Comparison of ENCODE assay signal across 11 mouse cellular contexts in the genomic region with DNA sequence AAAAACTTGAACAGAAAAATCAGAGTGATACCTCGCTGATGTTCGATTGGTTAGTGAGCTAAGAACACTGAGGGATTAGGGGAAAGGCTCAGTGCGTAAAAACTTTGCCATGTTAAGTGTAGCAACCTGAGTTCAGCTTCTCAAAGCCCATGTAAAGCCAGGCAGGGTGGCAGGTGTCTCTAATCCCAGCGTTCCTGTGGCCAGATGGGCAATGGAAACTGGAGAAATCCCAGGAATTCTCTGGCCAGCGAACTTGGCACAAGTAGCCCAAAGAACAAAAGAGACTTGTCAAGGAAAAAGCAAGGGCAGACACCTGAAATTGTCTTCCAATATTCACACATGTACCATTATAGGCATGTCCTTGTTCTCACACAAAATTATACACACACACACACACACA.
"Had no signal": no experiment of that assay in that cellular context is flagged by ENCODE, and none has a peak within 500 bp of the region (broad histone marks: within the 10 kb centered on the region; RNA-seq: fewer than 3 reads in every experiment).

No protein-coding gene starts in this region.

- H3K9me3 ChIP-seq: limb, embryonic 12.5 days; neural tube, embryonic 15.5 days had no signal

- DNase-seq: kidney, postnatal 25 days; liver; lung, adult 18-20 months; lung, postnatal 36 days; midbrain, embryonic 14.5 days had no signal

- H3K27me3 ChIP-seq: limb, embryonic 12.5 days; neural tube, embryonic 15.5 days had no signal

- ATAC-seq: lung, postnatal 0 days had no signal

- H3K4me1 ChIP-seq: limb, embryonic 12.5 days; neural tube, embryonic 15.5 days had no signal

- H3K4me2 ChIP-seq: limb, embryonic 12.5 days; neural tube, embryonic 15.5 days had no signal

- H3K4me3 ChIP-seq: limb, embryonic 12.5 days; myocyte; neural tube, embryonic 15.5 days had no signal

- H3K36me3 ChIP-seq: limb, embryonic 12.5 days; neural tube, embryonic 15.5 days had no signal

- H3K9ac ChIP-seq: limb, embryonic 12.5 days; liver, embryonic 14.5 days; neural tube, embryonic 15.5 days had no signal

- H3K27ac ChIP-seq: limb, embryonic 12.5 days; liver, embryonic 14.5 days; neural tube, embryonic 15.5 days; stomach, postnatal 0 days had no signal
